Mouse (Mus musculus): ENCODE results near the gene Aig1. TPM values are rescaled to one million over a fixed set of nuclear protein-coding genes. Genes with fewer than 3 reads are reported as not detected.

Aig1 gene
- total and polyA plus RNA-seq, 3 experiments: 0.13 TPM; not detected in 2

GRCm38 (mm10) chr10:13837709-13838456 is 30.9 kb downstream of the Aig1 start (continued):
- TF ChIP-seq GABPA (IDR thresholded peaks at IDR 0.05; ENCODE audit: low read depth, low read length): no peak

DNA sequence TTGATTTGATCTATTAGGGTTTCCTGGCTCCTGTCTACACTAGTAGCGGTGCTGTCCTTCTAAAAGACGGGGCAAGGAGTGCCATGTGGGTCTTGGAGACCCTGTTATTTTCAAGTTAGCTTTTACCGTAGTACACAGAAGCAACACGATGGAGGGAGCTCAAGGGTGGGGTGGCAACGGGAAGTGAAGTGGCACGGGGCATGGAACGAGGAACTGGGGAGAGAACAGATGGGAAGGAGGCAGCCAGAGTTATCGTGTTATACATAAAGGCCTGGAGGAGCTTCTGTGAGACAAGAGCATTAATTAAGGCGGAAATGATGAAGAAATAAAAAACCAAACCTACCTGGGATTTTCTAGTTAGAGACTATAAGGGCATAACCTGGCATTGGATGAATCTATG is 31.8 kb downstream of the Aig1 start:
- Histone ChIP-seq H3K9ac (ENCODE audit: control insufficient read depth, low read depth, low read length, poor library complexity, severe bottlenecking) (no peak overlapping the region), H3K27ac (ENCODE audit: control insufficient read depth, low read depth, low read length) (no peak overlapping the region), H3K9me3 (replicated peaks; ENCODE audit: insufficient read depth, low read length) (no peaks in the 10 kb centered on the region), H3K79me2 (ENCODE audit: control insufficient read depth, insufficient read depth, low read length, poor library complexity) (no peaks in the 10 kb centered on the region), H3K4me3 (ENCODE audit: control insufficient read depth in 1 of 2, insufficient read depth in 1 of 2, low read depth in 2 of 2, low read length in 2 of 2) (no peak overlapping the region), H3K36me3 (ENCODE audit: control insufficient read depth in 1 of 2, insufficient read depth in 2 of 2, low read length in 2 of 2) (no peaks in the 10 kb centered on the region), H3K27me3 (ENCODE audit: control insufficient read depth in 1 of 2, insufficient read depth in 2 of 2, low read length in 2 of 2) (no peaks in the 10 kb centered on the region), H3K4me1 (ENCODE audit: control insufficient read depth in 1 of 2, insufficient read depth in 2 of 2, low read length in 2 of 2) (no peaks in the 10 kb centered on the region)
- no peak for DNase-seq (ENCODE audit: low read depth, low spot score)
- TF ChIP-seq ETS1 (IDR thresholded peaks at IDR 0.05; ENCODE audit: low read depth, low read length) (no peak), MAZ (IDR thresholded peaks at IDR 0.05; ENCODE audit: low read depth, low read length) (no peak), NELFE (IDR thresholded peaks at IDR 0.05; ENCODE audit: low read depth, low read length) (no peak), UBTF (IDR thresholded peaks at IDR 0.05; ENCODE audit: borderline replicate concordance, insufficient read depth, low read depth, low read length) (no peak), KAT2A (conservative IDR thresholded peaks at IDR 0.05; ENCODE audit: low read depth, low read length) (no peak), CTCF (IDR thresholded peaks at IDR 0.05 in 2 of 3, conservative IDR thresholded peaks at IDR 0.05 in 1 of 3; ENCODE audit: control insufficient read depth in 1 of 3, insufficient read depth in 1 of 3, low read depth in 2 of 3, low read length in 3 of 3, poor library complexity in 1 of 3, severe bottlenecking in 1 of 3) (no peak), USF1 (IDR thresholded peaks at IDR 0.05; ENCODE audit: low read depth, low read length) (no peak), RAD21 (IDR thresholded peaks at IDR 0.05; ENCODE audit: low read depth, low read length) (no peak), E2F4 (IDR thresholded peaks at IDR 0.05; ENCODE audit: borderline replicate concordance, low read depth, low read length) (no peak)

DNA sequence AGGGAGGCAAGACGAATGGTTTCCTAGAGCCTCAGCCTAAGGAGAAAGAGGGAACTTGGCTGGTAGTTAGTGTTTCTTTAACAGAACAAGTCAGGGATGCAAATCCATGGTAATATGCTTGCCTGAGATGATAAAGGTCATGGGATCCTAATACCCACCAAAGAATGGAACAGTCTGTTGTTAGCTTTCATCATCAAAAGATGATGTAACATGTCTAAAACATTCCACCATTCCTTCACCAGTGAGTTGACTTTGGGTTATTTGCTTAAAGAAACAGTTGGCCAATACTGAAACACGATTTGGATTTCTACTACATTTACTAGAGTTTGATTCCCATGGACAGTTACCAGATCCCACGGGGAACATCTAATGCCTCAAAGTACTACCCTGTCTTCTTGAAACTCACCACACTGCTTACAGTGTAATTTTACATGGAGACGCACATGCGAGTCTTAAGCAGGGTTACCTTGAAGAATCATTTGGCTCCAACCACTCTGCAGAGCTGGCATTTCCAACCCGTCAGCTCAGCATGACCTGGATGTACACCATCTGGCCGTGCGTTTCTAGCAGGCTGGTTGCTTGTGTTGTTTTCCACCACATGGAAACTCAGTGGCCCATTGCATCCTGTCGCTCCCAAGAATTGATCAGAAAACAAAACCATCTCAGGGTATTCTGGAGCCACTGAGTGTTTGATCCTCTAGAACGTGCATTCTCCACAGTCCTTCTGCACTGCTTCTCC is 32.9 kb downstream of the Aig1 start:
- no peak for TF ChIP-seq BHLHE40 (IDR thresholded peaks at IDR 0.05; ENCODE audit: borderline replicate concordance, low read depth, low read length)
- TF ChIP-seq RCOR1 (IDR thresholded peaks at IDR 0.05; ENCODE audit: low read depth, low read length): no peak
- no peak for TF ChIP-seq NELFE (IDR thresholded peaks at IDR 0.05; ENCODE audit: low read depth, low read length)
- TF ChIP-seq MEF2A (IDR thresholded peaks at IDR 0.05; ENCODE audit: extremely low read depth, insufficient replicate concordance, low read depth, low read length, poor library complexity, severe bottlenecking): no peak
- no peak for TF ChIP-seq ZC3H11A (IDR thresholded peaks at IDR 0.05; ENCODE audit: low read depth, low read length)
- TF ChIP-seq GABPA (IDR thresholded peaks at IDR 0.05; ENCODE audit: low read depth, low read length): no peak
- no peak for TF ChIP-seq TBP (IDR thresholded peaks at IDR 0.05; ENCODE audit: low read depth, low read length)
- no peak for TF ChIP-seq ZNF384 (IDR thresholded peaks at IDR 0.05; ENCODE audit: low read depth, low read length)
- TF ChIP-seq MAFK (IDR thresholded peaks at IDR 0.05; ENCODE audit: borderline replicate concordance, low read depth, low read length): no peak
- TF ChIP-seq RAD21 (IDR thresholded peaks at IDR 0.05; ENCODE audit: low read depth, low read length): no peak
- TF ChIP-seq CTCF (IDR thresholded peaks at IDR 0.05 in 2 of 3, conservative IDR thresholded peaks at IDR 0.05 in 1 of 3; ENCODE audit: control insufficient read depth in 1 of 3, insufficient read depth in 1 of 3, low read depth in 2 of 3, low read length in 3 of 3, poor library complexity in 1 of 3, severe bottlenecking in 1 of 3): no peak
- TF ChIP-seq TCF12 (IDR thresholded peaks at IDR 0.05; ENCODE audit: low read depth, low read length): no peak
- TF ChIP-seq SMC3 (IDR thresholded peaks at IDR 0.05; ENCODE audit: low read depth, low read length): no peak
- no peak for TF ChIP-seq MYB (IDR thresholded peaks at IDR 0.05; ENCODE audit: low read depth, low read length)
- no peak for TF ChIP-seq MXI1 (IDR thresholded peaks at IDR 0.05; ENCODE audit: low read depth, low read length)
- no peak for TF ChIP-seq CHD1 (IDR thresholded peaks at IDR 0.05; ENCODE audit: low read depth, low read length)
- Histone ChIP-seq H3K27me3 (ENCODE audit: control insufficient read depth in 1 of 2, insufficient read depth in 2 of 2, low read length in 2 of 2) (no peaks in the 10 kb centered on the region), H3K27ac (ENCODE audit: control insufficient read depth, low read depth, low read length) (no peak overlapping the region), H3K4me3 (ENCODE audit: control insufficient read depth in 1 of 2, insufficient read depth in 1 of 2, low read depth in 2 of 2, low read length in 2 of 2) (no peak overlapping the region), H3K9me3 (replicated peaks; ENCODE audit: insufficient read depth, low read length) (no peaks in the 10 kb centered on the region), H3K36me3 (ENCODE audit: control insufficient read depth in 1 of 2, insufficient read depth in 2 of 2, low read length in 2 of 2) (no peaks in the 10 kb centered on the region), H3K79me2 (ENCODE audit: control insufficient read depth, insufficient read depth, low read length, poor library complexity) (no peaks in the 10 kb centered on the region), H3K4me1 (ENCODE audit: control insufficient read depth in 1 of 2, insufficient read depth in 2 of 2, low read length in 2 of 2) (no peaks in the 10 kb centered on the region), H3K9ac (ENCODE audit: control insufficient read depth, low read depth, low read length, poor library complexity, severe bottlenecking) (no peak overlapping the region)
- DNase-seq (ENCODE audit: low read depth, low spot score): no peak
